Mouse (Mus musculus): ENCODE results near the gene Prss16.

- TF ChIP-seq CTCF (IDR thresholded peaks at IDR 0.05; ENCODE audit: borderline replicate concordance, extremely low read depth, insufficient read depth, insufficient read length) (no peak), POLR2A (IDR thresholded peaks at IDR 0.05; ENCODE audit: borderline replicate concordance, extremely low read depth, insufficient read depth, insufficient read length, poor library complexity, severe bottlenecking) (no peak)
Observed at GRCm38 (mm10) chr13:21996840-21997185, 12.7 kb downstream of the Prss16 start.

Data from brain, embryonic 14.5 days (tissue).